Mouse (Mus musculus): ENCODE data around the gene Atf4. TPM values are rescaled to one million over a fixed set of nuclear protein-coding genes. Genes with fewer than 3 reads are reported as not detected.

The Atf4 gene
- total RNA-seq, 2 experiments from 2014 or later, result 119 to 131 TPM

DNA sequence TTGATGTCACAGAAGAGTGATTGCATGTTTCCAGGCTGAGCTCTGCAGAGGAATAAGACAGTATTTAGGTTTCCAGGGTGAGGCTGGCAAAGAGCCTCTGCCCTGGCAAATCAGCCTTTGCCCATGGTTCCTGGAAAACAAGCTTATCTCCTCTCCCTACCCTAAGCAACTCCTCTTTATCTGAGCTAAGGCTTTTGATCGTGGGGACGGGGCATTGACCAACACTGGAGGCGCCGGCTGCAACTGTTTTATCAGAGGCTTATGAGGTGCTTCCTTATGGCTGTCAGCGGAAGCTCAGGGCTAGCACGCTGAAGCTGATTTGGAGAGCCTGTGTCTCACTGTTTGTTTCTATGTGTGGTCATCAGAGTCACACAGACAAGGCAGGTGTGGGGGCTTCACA is 4.4 kb upstream of the Atf4 start:
- DNase-seq, result peak; percentile 23

- no peak for DNase-seq
Observed at GRCm38 (mm10) chr15:80253530-80253929, 1.5 kb upstream of the Atf4 start.

GRCm38 (mm10) chr15:80254207-80254606 is 777 bp upstream of the Atf4 start:
- peak; percentile 71 for DNase-seq

DNA sequence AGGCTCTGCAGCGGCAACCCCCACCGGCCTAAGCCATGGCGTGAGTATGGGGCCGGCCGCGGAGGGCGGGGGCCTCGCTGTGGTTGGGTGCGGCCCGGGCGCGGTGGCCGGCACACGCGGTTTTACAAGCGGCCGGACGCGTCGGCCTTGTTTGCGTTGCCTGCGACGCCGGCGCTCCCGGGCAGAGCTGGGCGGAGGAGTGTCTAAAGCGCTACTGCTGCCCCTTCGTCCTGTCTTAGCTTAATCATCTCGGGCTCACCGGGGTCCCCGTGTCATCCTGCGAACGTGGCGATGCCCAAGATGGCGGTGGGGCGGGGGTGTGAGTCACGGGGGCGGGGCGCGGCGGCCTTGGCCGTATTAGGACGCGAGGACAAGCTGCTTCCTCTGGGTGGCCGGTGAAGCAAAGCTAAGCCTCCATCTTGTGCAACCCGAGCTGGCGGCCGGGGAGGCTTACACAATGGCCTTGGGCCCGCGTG is 700 bp downstream of the Atf4 start:
- DNase-seq, result peak; percentile 90

GRCm38 (mm10) chr15:80256242-80256641 is 1.3 kb downstream of the Atf4 start:
- DNase-seq, result peak; percentile 40

DNA sequence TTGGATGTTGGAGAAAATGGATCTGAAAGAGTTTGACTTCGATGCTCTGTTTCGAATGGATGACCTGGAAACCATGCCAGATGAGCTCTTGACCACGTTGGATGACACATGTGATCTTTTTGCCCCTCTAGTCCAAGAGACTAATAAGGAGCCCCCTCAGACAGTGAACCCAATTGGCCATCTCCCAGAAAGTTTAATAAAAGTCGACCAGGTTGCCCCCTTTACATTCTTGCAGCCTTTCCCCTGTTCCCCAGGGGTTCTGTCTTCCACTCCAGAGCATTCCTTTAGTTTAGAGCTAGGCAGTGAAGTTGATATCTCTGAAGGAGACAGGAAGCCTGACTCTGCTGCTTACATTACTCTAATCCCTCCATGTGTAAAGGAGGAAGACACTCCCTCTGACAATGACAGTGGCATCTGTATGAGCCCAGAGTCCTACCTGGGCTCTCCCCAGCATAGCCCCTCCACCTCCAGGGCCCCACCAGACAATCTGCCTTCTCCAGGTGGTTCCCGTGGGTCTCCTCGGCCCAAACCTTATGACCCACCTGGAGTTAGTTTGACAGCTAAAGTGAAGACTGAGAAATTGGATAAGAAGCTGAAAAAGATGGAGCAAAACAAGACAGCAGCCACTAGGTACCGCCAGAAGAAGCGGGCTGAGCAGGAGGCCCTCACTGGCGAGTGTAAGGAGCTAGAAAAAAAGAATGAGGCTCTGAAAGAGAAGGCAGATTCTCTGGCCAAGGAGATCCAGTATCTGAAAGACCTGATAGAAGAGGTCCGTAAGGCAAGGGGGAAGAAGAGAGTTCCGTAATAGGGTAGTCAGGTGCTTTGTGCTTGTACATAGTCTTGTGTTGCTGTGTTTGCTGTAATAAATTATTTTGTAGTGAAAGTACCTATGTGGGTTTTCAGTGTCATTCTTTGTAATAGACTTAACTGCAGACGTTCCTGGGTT is 1.9 kb downstream of the Atf4 start:
- no peak for DNase-seq

DNA sequence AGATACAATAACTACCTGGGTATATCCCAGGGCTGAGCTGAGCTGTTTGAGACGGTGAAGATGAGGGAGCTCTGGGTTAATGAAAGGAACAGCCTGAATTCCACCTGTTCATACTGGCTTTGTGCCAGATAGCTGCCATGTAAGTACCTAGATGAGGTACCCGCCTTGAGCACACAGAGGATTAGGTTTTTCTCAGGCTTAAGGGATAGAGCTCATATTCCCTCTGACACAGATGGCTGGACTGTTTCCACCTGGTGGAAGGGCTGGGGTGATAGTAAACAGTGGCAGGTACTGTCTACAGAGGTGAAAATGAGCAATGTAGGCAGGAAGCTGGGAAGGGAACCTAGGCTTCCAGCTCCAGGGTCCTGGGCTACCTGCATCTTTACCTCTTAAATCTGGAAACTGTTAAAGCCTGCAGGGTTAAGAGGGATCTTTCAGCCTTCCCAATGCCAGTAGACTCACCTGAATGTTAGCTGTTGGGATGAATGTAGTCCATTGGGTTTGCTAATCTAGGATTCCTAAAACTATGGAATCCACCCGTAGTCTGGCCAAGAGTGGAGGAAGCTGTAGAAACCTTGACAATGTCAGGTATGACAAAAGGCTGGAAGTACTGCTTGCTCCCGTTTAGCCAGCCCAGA is 2.7 kb downstream of the Atf4 start:
- DNase-seq, result peak; percentile 26

DNA sequence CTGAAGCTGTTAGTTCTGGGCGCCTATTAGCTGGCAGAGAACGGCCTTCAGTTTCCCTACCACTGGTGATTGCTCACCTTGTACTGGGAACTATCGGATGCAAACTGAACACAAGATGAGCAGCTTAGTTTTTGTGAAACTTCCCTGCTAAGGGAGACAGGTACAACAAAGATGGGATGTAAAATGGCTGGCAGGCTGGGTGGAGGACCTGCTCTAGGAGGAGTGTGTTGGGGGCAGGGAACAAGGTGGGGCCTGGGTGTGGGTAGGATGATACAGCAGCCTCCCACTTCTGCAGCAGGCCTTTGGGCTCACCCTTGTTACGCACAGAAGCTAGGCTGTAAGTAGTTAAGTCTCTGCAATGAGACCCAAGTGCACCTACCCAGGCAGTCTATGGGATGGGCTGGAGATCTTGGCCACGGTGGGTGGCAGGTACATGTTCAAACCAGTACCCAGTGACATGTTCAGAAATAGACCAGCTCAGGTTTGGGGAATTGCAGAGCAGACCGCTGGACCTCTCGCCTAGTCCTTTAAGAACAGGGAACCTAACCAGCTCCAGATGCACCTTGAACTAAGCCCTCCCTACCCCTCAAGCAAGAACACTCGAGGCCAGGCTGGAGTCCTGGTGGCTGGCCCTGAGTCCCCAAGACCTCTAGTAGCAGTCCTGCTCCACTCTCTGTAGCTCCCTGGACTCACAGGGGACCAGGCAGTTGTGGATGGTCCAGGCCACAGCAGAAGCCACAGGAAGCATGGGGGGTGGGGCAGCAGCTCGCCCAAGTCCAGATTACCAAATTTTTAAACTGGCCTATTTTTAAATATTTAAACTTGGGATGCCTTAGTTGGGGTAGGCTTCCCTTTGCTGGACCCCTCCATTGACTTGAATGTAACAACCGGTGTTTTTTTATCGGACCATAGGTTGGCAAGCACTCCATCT is 3.5 kb downstream of the Atf4 start:
- DNase-seq, result peak; percentile 51

GRCm38 (mm10) chr15:80259406-80260045 is 4.5 kb downstream of the Atf4 start:
- no peak for DNase-seq

GRCm38 (mm10) chr15:80260677-80261076 is 5.7 kb downstream of the Atf4 start:
- peak; percentile 93 for DNase-seq

DNA sequence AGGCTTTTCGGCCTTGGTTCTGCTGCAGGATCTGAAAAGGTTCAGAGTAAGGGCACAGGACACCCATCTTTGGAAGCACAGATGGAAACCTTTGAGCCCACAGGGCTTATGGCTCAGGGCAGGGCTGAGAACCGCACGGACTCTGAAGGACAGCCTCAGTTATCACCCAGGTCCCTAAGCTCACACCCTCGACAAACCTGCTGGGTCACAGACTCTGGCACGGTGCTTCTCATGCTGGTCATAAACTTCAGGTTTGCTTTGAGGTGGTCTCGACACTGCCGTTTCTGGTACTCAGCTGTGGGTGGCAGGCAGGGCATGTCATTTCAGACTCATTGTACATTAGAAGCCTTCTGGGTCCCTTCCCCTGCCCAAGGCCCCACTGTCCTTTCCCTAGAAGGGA is 6.1 kb downstream of the Atf4 start:
- no peak for DNase-seq

- DNase-seq, result peak; percentile 92
Observed at GRCm38 (mm10) chr15:80263610-80264575, 8.9 kb downstream of the Atf4 start, which contains the start of gene Rps19bp1. Gene Rps19bp1, minus strand, starts transcription at chr15:80264315.

- peak; percentile 85 for DNase-seq
Observed at GRCm38 (mm10) chr15:80266281-80266680, 11.3 kb downstream of the Atf4 start.

- DNase-seq, result no peak
Observed at GRCm38 (mm10) chr15:80271858-80272396, 16.9 kb downstream of the Atf4 start.

DNA sequence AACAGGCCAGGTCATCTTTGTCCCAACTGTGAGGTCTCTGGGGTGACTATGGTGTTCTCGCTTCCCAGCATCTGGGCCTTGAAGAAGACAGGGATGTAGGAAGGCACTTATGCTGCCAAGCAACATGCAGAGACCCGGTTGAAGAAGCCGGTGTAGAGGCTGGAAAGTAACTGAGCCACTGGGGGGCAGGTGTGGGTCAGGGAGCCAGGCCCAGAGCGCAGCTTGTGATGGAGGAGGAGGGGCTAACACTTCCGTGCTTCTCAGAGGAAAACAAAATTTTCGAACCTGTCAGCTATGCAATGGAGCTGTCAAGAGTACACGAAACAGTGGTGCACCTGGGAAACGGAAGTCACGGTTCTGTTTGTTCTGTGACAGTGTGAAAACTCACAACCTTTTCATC is 22.1 kb downstream of the Atf4 start:
- DNase-seq, result no peak

DNA sequence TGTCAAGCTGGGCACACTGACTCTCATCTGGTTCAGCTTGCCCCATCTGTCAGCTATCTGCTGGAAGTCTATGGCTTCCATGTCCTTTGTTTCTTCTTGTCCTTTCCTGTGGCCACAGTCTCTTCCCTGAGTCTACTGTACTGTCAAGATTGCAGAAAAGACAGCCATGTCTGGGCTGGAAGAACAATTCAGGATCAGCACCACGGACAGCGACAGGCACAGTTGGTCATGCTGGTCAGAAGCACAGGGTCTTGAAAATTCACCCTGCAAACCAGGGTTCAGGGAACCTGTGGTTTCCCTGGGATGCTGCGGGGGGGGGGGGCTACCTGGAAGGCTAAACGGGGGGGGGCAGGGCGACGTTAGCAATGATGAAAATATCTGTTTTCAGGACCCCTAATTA is 22.6 kb downstream of the Atf4 start:
- peak; percentile 85 for DNase-seq

- DNase-seq, result no peak
Observed at GRCm38 (mm10) chr15:80278121-80278759, 23.3 kb downstream of the Atf4 start.

DNA sequence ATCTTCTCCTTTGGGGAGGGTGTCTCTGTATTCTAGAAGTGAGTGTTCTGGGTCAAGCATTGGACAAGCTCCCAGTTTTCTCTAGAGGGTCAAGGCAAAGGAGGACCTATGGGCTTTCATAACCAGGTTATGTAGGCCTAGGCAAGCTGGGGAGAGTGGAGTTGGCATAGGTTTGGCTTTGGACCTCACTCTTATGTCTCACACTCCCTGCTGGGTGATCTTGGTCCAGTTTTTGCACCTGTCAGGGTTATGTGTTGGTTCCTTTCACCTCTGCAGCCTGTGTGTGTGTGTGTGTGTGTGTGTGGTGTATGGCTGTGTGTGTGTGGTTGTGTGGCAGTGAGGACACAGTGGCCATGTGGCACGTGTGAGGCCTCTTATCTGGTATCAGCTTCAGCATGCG is 24.1 kb downstream of the Atf4 start:
- DNase-seq, result no peak

GRCm38 (mm10) chr15:80280646-80281045 is 25.7 kb downstream of the Atf4 start:
- peak; percentile 40 for DNase-seq
